ENCODE assay signal across 9 mouse cellular contexts in the genomic region with DNA sequence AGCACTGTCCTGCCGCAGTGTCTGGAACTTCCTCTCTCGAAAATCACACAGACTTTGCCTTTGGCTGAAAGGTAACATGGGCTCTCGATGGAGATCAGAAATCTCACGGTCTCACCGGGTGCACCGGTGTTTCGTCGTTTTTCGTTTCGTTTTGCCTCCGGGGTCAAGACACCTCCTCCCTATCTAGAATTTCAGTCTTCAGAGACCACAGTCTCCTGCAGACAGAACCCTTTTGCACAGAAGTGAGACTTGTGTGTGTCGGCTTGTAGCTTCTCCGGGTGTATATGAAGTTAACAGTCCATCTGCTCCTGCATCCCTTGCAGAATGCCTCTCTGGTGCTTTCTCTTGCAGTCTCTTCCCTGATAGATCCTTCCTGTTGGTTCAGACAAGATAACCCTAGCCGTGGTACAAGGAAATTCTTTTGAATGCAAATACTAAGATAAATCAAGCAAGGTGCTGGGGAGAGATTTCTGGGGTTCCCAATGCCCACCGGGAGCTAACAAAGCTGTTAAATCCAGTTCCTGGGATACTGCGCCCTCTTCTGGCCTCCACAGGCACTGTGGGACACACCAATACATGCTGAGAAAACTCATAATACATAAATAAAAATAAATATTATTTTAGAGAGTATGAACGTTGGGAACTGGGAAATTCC. TPM values are rescaled to one million over a fixed set of nuclear protein-coding genes. Genes with fewer than 3 reads are reported as not detected.
DNase-seq lines count a peak whose midpoint lies in the region; ATAC-seq lines count a peak whose summit lies in the region.
"Had no signal": no experiment of that assay in that cellular context is flagged by ENCODE, and none has a peak within 500 bp of the region (broad histone marks: within the 10 kb centered on the region; RNA-seq: fewer than 3 reads in every experiment).

No protein-coding gene starts in this region.

- no peak overlapping the region for H3K27ac ChIP-seq in heart, embryonic 13.5 days (replicated peaks)
- no peak overlapping the region for H3K27ac ChIP-seq in heart, embryonic 10.5 days
- no peak overlapping the region for H3K27ac ChIP-seq in kidney, embryonic 14.5 days (ENCODE audit: low read depth, low read length)
- no peak overlapping the region for H3K27ac ChIP-seq in forebrain, embryonic 10.5 days
- H3K27ac ChIP-seq: midbrain, embryonic 12.5 days had no signal

- H3K9ac ChIP-seq in heart, embryonic 13.5 days = no peak overlapping the region
- H3K9ac ChIP-seq in kidney, embryonic 14.5 days (ENCODE audit: low read depth, low read length) = no peak overlapping the region
- H3K9ac ChIP-seq: midbrain, embryonic 12.5 days had no signal

- H3K9me3 ChIP-seq in heart, embryonic 13.5 days = peaks cover 7% of the 10 kb centered on the region
- H3K9me3 ChIP-seq in heart, embryonic 10.5 days = no peaks in the 10 kb centered on the region
- peaks cover 5% of the 10 kb centered on the region; the same call in 1 of the 2 replicates for H3K9me3 ChIP-seq in kidney, embryonic 14.5 days (ENCODE audit: control insufficient read depth, low read length)
- H3K9me3 ChIP-seq in forebrain, embryonic 10.5 days = no peaks in the 10 kb centered on the region

- no peaks in the 10 kb centered on the region for H3K4me1 ChIP-seq in heart, embryonic 13.5 days
- no peaks in the 10 kb centered on the region for H3K4me1 ChIP-seq in heart, embryonic 10.5 days
- H3K4me1 ChIP-seq in kidney, embryonic 14.5 days (ENCODE audit: control insufficient read depth, insufficient read depth, low read length) = no peaks in the 10 kb centered on the region
- H3K4me1 ChIP-seq in forebrain, embryonic 10.5 days = no peaks in the 10 kb centered on the region
- H3K4me1 ChIP-seq: midbrain, embryonic 12.5 days had no signal

- DNase-seq in heart, embryonic 10.5 days (ENCODE audit: low spot score) = no peak
- peak; percentile 5 for DNase-seq in thymus, postnatal 25 days
- DNase-seq in thymus, postnatal 0 days (ENCODE audit: low spot score) = no peak
- DNase-seq in right cerebral cortex, postnatal 14 days = peak; percentile 66
- no peak for DNase-seq in forebrain, embryonic 10.5 days (ENCODE audit: extremely low spot score, low spot score)
- no peak for DNase-seq in urinary bladder, postnatal 4 days (ENCODE audit: low spot score in 2 of 2)

- no peaks in the 10 kb centered on the region for H3K27me3 ChIP-seq in heart, embryonic 13.5 days (replicated peaks)
- H3K27me3 ChIP-seq in heart, embryonic 10.5 days (ENCODE audit: insufficient read depth, poor library complexity, severe bottlenecking) = no peaks in the 10 kb centered on the region
- no peaks in the 10 kb centered on the region for H3K27me3 ChIP-seq in kidney, embryonic 14.5 days (ENCODE audit: control insufficient read depth, insufficient read depth, low read length)
- no peaks in the 10 kb centered on the region for H3K27me3 ChIP-seq in forebrain, embryonic 10.5 days (ENCODE audit: poor library complexity, severe bottlenecking)
- H3K27me3 ChIP-seq: midbrain, embryonic 12.5 days had no signal

- no peaks in the 10 kb centered on the region for H3K36me3 ChIP-seq in heart, embryonic 13.5 days
- no peaks in the 10 kb centered on the region for H3K36me3 ChIP-seq in heart, embryonic 10.5 days
- H3K36me3 ChIP-seq in kidney, embryonic 14.5 days (ENCODE audit: control insufficient read depth, insufficient read depth, low read length) = no peaks in the 10 kb centered on the region
- H3K36me3 ChIP-seq in forebrain, embryonic 10.5 days (replicated peaks) = no peaks in the 10 kb centered on the region
- H3K36me3 ChIP-seq: midbrain, embryonic 12.5 days had no signal

- H3K4me2 ChIP-seq in heart, embryonic 13.5 days = 0 out of 2 replicates have a peak overlapping the region, but pooled peaks have one; percentile 7
- H3K4me2 ChIP-seq in kidney, embryonic 14.5 days (replicated peaks; ENCODE audit: low read depth, low read length) = 0 out of 2 replicates have a peak overlapping the region, but pooled peaks have one; percentile 2
- H3K4me2 ChIP-seq: midbrain, embryonic 12.5 days had no signal

- 65% methylated on average over 17 of the region's 17 CpGs for WGBS in heart, embryonic 13.5 days
- 66% methylated on average over 17 of the region's 17 CpGs for WGBS in heart, embryonic 10.5 days
- 61% methylated on average over 17 of the region's 17 CpGs for WGBS in kidney, embryonic 14.5 days
- 72% methylated on average over 17 of the region's 17 CpGs for WGBS in forebrain, embryonic 10.5 days

- no peak for ATAC-seq in heart, embryonic 13.5 days (ENCODE audit: extremely low read depth, insufficient number of reproducible peaks, low FRiP score, low TSS enrichment)
- ATAC-seq in kidney, embryonic 14.5 days (ENCODE audit: low FRiP score, low TSS enrichment) = no peak

- no peak overlapping the region for H3K4me3 ChIP-seq in heart, embryonic 13.5 days
- H3K4me3 ChIP-seq in heart, embryonic 10.5 days = no peak overlapping the region
- no peak overlapping the region; the same call in 1 of the 2 replicates for H3K4me3 ChIP-seq in kidney, embryonic 14.5 days (ENCODE audit: low read length)
- no peak overlapping the region for H3K4me3 ChIP-seq in forebrain, embryonic 10.5 days
- H3K4me3 ChIP-seq: midbrain, embryonic 12.5 days had no signal

RNA-seq across cellular contexts. Expression of gene Olfr282, which starts 22.5 kb away (rescaled TPM):
- polyA plus RNA-seq in heart, embryonic 13.5 days (2015; fragmentation: Nextera tagmentation; extraction: Ambion mirVana) = not detected in 2 replicates
- polyA plus RNA-seq in heart, embryonic 10.5 days (2016; fragmentation: Nextera tagmentation; extraction: Ambion mirVana) = not detected in 2 replicates
- not detected in 2 replicates for polyA plus RNA-seq in thymus, postnatal 0 days (2015; fragmentation: Nextera tagmentation; extraction: Ambion mirVana)
- not detected in 2 replicates for polyA plus RNA-seq in kidney, embryonic 14.5 days (2014; fragmentation: Nextera tagmentation; extraction: Ambion mirVana)
- polyA plus RNA-seq in forebrain, embryonic 10.5 days (2016; fragmentation: Nextera tagmentation; extraction: Ambion mirVana) = not detected in 2 replicates
- polyA plus RNA-seq: midbrain, embryonic 12.5 days had no signal

RNA-seq across cellular contexts. Expression of gene Olfr283, which starts 27.8 kb away (rescaled TPM):
- not detected in 2 replicates for polyA plus RNA-seq in heart, embryonic 13.5 days (2015; fragmentation: Nextera tagmentation; extraction: Ambion mirVana)
- not detected in 2 replicates for polyA plus RNA-seq in heart, embryonic 10.5 days (2016; fragmentation: Nextera tagmentation; extraction: Ambion mirVana)
- not detected in 2 replicates for polyA plus RNA-seq in thymus, postnatal 0 days (2015; fragmentation: Nextera tagmentation; extraction: Ambion mirVana)
- polyA plus RNA-seq in kidney, embryonic 14.5 days (2014; fragmentation: Nextera tagmentation; extraction: Ambion mirVana) = not detected in 2 replicates
- not detected in 2 replicates for polyA plus RNA-seq in forebrain, embryonic 10.5 days (2016; fragmentation: Nextera tagmentation; extraction: Ambion mirVana)
- polyA plus RNA-seq: midbrain, embryonic 12.5 days had no signal

RNA-seq across cellular contexts. Expression of gene Olfr281, which starts 43.9 kb away (rescaled TPM):
- not detected in 2 replicates for polyA plus RNA-seq in heart, embryonic 13.5 days (2015; fragmentation: Nextera tagmentation; extraction: Ambion mirVana)
- polyA plus RNA-seq in heart, embryonic 10.5 days (2016; fragmentation: Nextera tagmentation; extraction: Ambion mirVana) = not detected in 2 replicates
- polyA plus RNA-seq in thymus, postnatal 0 days (2015; fragmentation: Nextera tagmentation; extraction: Ambion mirVana) = not detected in 2 replicates
- not detected in 2 replicates for polyA plus RNA-seq in kidney, embryonic 14.5 days (2014; fragmentation: Nextera tagmentation; extraction: Ambion mirVana)
- polyA plus RNA-seq in forebrain, embryonic 10.5 days (2016; fragmentation: Nextera tagmentation; extraction: Ambion mirVana) = not detected in 2 replicates
- polyA plus RNA-seq: midbrain, embryonic 12.5 days had no signal

Comparison
In these comparisons a context has a peak if more than half of its experiments do, and no peak if none do; other contexts are left out.
1. DNase-seq: peak in thymus, postnatal 25 days (single experiment) and right cerebral cortex, postnatal 14 days (single experiment); none in heart, embryonic 10.5 days (single experiment), thymus, postnatal 0 days (single experiment), forebrain, embryonic 10.5 days (single experiment) and urinary bladder, postnatal 4 days (0 of 2).